Mouse (Mus musculus) liver, postnatal 0 days (tissue): ENCODE results near the gene Slc24a3.

Experiments
- CTCF ChIP-seq: sonication (generic); IDR thresholded peaks from 2 replicates; pipeline ENCODE4 v1.5.1; 2016; ENCODE audit warnings: antibody characterized with exemption, low read depth
- EP300 ChIP-seq: IDR thresholded peaks from 2 replicates; pipeline ENCODE4 v1.6.1; 2016; ENCODE audit warnings: antibody characterized with exemption, low read depth, mild to moderate bottlenecking

DNA sequence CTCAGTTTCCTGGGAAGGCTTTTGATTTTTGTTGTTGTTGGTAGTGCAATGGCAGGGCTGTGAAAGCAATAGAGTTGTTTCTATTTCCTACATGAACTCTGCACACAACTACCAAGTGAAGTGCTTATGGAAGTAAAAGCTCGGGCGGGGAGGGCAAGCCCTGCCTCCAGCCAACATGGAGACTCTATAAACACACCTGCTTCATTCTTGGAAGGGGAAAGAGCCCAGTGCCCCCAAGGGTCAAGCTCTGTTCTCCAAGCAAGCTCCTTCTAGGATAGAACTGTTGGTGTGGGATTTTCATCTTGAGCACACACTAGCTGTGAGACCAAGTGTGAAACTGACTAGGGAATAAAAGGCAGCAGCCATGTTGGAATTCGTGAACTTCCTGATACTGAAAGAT, 2.5 kb upstream of the Slc24a3 start:
- TF ChIP-seq CTCF (no peak), EP300 (no peak)
